Mouse (Mus musculus) testis, adult 2 months (tissue): Measurements from ENCODE around the gene Ghrh.

Source experiments
- CTCF ChIP-seq: fragments of 200-500 bp; IDR thresholded peaks from 2 replicates; pipeline ENCODE4 v1.5.1; 2012; ENCODE audit warnings: low read depth, mild to moderate bottlenecking, inconsistent platforms, low read length, moderate library complexity; ENCODE audit not compliant: control insufficient read depth, insufficient read depth, insufficient replicate concordance
- POLR2A ChIP-seq: fragments of 200-500 bp; IDR thresholded peaks from 2 replicates; pipeline ENCODE4 v1.6.1; 2012; ENCODE audit warnings: low read depth, mild to moderate bottlenecking, inconsistent platforms, low read length, moderate library complexity; ENCODE audit not compliant: control insufficient read depth

DNA sequence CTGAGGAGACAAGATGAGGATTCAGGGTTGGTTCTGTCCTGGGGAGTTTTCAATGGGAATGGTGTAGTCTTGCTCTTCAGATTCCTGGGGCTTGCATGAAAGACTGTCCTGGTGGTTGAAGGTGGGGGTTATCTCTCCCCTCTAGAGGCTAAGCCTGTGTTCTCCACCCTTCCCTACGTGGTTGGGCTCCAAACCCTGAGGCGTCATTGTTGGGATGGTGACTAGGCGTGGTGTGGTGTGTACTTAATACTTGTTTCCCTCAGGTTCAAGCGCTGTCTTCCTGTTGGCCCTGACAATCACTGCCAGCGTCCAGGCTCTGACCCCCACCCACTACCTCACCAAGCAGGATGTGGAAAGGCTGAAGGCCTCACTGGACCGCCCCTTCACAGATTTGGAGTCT, 64.0 kb downstream of the Ghrh start:
- TF ChIP-seq CTCF: no peak
- TF ChIP-seq POLR2A: no peak
